Mouse (Mus musculus): ENCODE results near the gene Fam177a.
"Not testable (repeated sequence)": the region's sequence is repeated elsewhere in the genome, so short reads cannot be mapped to it uniquely, and the experiment has no call there.

DNA sequence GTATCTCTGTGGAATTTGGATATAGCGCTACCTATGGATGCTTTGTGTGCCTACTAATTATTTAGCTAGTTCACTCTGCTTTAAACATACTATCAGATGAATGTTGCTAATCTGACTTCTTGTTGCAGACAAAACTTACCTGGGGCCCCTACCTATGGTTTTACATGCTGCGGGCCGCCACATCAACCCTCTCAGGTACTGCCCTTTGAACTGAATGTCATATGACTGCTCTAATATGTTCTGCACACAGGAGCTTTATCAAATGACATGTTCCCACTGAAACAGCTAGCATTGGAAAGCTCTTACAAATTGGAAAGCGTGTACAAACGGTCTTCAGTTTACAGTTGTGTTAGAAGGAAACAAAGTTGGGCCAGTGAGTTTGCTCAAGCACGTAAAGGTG is 11.3 kb downstream of the Fam177a start:
- TF ChIP-seq CHD2 (IDR thresholded peaks at IDR 0.05; ENCODE audit: low read depth, low read length); ZC3H11A (IDR thresholded peaks at IDR 0.05; ENCODE audit: borderline replicate concordance, low read depth, low read length); HCFC1 (IDR thresholded peaks at IDR 0.05; ENCODE audit: borderline replicate concordance, insufficient read depth, low read length); MAFK (IDR thresholded peaks at IDR 0.05; ENCODE audit: insufficient read depth, low read depth, low read length); ZNF384 (IDR thresholded peaks at IDR 0.05; ENCODE audit: low read depth, low read length): not testable (repeated sequence)
